Mouse (Mus musculus) layer of hippocampus, postnatal 36 days (tissue): Measurements from ENCODE around the gene Slc22a1. TPM values are rescaled to one million over a fixed set of nuclear protein-coding genes. Genes with fewer than 3 reads are reported as not detected.
"Not testable (repeated sequence)": the region's sequence is repeated elsewhere in the genome, so short reads cannot be mapped to it uniquely, and the experiment has no call there.

Experiments
- DNase-seq, 2 experiments: peaks; one replicate each; pipeline ENCODE4 v3.0.0; 2022
- total RNA-seq, 2 experiments: library from RNA; stranded (reverse); gene quantifications; 2 replicates each; pipeline ENCODE4 v1.2.3; 2021

The Slc22a1 gene
- total RNA-seq, 2 experiments from 2014 or later, result not detected

DNA sequence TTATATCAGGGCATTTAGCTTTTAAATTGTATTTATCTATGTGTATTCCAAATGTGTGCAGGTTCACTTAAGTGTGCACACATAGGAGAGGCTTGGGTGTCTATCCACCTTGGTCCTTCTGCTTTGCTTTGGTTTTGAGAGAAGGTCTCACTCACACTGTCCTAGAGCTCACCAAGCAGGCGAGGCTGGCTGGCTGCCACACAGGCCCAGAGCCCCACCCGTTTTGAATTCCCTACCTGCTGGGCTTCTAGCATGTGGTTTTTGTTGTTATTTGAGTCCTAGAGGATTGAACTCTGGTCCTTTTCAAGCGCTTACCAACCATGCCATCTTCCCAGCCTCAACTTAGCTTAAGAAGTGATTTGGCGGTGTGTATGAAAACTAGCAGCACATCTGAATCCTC is 8.8 kb upstream of the Slc22a1 start:
- DNase-seq, result no peak

DNA sequence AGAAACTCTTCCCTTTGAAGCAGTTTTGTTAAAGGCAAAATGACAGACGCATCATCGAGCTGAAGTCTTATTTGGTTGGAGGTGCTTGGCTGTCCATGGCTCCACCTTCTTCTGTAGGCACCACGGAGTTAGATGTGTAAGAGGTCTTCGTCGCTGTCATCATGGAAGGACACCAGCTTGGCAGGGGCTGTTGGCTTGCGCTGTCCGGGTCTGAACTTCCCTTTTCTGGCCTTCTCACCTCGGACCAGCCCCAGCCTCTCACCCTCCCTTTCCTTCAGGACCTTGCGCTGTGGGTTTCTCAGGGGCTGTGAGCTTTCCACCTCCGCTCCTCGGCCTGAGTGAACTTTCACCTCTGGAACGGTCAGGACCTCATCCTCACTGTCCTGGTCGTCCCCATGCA is 8.0 kb upstream of the Slc22a1 start:
- no peak for DNase-seq

DNA sequence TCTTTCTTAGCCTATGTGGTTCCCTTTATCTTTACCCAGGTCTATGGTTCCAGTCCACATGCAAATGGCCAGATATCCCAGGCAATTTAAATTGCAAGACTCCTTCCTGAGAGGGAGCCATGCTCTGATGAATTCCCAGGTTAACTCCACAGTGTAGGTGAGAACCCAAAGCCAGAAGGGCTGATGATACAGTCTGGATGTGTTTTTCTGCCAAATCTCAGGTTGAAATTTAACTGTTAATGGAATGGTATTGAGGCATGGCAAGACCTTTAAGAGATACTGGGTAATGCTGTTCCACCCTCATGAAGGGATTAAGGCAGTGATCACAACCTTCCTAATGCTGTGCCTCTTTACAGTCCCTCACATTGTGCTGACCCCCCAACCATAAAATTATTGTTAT is 2.6 kb upstream of the Slc22a1 start:
- no peak for DNase-seq

DNA sequence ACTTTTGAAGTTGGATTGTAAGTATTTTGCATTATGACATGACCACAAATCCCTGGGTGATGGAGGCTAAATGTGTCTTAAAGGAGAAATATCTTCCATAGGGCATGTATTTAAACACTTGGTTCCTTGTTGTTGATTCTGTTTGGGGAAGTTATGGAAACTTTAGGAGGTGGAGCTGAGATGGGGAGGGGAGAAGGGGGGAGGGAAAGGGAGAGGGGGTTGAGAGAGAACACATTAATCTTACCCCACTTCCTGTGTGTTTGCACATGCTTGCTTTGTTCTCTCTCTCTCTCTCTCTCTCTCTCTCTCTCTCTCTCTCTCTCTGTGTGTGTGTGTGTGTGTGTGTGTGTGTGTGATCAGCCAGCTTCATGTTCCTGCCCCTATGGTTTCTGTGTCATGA is 1.5 kb upstream of the Slc22a1 start:
- no peak for DNase-seq

DNA sequence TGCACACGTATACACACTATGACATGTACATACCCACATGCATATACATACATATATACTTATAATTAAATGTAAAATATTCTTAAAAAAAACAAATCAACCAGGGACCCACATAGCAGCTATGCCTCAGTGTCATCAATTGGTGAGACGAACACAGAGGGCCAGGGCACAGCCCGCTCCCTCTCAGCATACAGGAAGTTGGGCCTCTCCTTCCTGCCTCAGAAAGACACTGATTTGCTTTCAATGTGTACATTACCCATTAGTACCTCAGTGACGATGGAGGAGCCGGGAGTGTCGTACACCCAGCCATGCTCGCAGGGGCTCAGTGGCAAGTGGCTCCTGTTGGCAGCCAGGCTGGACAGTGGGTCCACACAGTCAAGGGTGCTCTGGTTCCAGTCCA is 649 bp downstream of the Slc22a1 start:
- DNase-seq, result not testable (repeated sequence)

DNA sequence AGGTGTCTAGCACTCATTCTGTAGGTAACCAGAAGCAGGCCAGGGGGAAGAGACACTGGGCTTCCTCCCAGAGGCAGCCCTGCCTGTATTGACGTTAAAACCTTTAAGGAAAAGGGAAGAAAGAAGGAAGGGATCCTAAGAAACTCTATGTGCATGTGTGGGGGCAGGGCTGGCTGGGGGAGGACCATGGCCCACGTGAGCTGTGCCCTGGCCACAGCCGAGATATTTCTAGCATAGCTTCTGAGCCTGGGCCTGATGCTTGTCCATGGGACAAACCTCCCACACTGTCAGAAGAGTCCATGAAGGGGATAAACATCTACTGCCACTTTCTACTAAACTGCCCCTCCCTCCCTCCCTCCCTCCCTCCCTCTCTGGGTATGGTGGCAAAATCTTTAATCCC is 1.8 kb downstream of the Slc22a1 start:
- DNase-seq, result no peak

DNA sequence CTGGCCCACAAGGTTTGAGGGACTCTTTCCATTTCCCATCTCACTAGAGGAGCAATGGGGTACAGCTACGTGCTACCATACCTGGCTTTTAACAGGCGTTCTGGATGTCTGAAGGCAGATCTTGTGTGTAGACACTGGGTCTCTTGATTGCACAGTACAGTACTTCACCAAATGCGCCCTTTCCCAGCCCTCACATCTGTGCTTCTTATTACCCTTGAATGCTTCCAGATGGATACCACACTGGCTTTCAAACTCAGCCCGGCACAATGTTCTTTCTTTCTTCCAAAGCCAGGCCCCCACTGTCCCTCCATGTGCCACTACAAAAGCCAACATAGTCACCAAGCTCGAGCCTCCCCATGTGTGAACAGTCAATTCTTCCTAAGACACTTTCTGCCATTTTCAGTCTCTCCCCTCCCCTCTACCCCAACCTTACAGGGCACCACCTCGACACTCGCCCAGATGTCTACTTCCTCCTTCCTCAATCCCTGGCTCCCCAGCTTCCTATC is 3.3 kb downstream of the Slc22a1 start:
- no peak for DNase-seq

DNA sequence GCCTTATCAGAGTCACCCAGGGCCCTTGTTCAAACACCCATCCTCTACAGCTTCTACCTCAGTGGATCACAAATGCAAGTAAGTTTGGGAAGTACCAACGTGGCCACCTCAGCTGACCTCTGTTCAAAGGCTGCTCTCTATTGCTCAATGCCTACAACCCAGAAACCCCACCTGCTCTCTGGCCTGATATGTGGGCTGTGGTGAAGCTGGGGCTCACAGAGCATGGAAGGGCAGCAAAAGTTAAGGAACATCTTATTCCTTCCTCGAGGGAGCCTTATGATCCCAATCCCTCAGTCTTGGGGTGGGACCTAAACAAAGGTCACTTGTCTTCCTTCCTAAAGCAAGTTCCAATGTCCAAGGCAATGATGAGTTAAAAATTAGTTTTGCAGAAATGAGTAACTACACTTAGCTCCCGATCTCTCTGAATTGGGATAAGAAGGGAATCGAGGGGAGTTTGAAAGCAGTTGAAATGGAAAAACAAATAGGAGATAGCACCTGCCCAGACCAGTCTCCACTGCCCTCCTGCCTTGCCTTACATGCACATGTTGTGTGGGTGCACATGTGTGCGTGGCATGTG is 4.5 kb downstream of the Slc22a1 start:
- no peak for DNase-seq

DNA sequence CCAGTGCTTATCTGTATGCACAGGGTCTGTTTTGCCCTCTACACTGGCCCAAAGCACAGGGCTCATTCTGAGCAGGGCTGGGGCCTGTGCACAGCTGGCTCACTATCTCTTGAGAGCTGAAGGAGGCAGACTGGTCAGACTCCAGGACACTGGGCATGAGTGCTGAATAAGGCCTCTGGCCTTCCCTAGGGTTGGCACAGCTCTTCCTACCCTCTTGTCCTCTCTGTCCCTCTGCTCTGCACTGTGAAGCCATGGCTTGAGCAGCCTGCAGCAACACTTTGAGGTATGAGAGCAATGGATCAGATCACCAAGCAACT is 6.3 kb downstream of the Slc22a1 start:
- no peak for DNase-seq

DNA sequence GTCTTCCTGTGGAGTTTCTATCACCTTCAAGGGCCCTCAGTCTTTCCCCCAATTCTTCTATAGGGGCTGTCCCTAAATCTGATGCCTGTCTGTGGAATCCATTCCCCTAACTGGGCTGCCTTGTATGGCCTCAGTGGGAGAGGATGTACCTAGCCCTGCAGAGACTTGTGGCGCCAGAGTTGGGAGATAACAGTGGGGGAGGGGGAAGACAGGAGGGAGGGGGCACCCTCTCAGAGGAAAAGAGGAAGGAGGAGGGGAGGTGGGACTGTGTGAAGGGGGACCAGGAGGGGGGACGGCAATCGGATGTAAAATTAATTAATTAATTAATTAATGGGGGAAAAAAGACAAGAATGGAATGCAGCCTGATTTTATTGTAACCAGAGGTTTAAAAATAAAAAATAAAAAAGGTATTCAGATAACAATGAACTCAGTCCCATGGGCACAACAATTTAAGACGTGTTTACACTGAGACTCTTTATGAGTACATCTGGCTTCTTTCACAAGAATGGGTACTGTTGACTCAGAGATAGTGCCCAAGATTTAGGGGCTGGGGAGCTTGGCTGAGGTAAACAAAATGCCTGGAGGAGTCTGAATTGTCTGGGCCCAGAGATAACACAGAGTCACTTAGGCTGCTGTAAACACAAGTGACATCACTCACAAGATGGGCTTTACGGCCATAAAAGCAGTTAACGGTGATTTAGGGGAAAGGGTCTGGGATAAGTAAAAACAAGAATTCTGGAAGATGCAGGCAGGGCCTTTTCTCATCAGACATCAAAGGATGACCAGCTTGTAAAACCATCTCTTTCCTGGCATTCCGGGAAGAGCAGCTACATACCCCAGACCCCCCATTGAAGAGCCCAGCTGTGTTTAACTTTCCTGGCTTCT is 6.9 kb downstream of the Slc22a1 start:
- no peak for DNase-seq

DNA sequence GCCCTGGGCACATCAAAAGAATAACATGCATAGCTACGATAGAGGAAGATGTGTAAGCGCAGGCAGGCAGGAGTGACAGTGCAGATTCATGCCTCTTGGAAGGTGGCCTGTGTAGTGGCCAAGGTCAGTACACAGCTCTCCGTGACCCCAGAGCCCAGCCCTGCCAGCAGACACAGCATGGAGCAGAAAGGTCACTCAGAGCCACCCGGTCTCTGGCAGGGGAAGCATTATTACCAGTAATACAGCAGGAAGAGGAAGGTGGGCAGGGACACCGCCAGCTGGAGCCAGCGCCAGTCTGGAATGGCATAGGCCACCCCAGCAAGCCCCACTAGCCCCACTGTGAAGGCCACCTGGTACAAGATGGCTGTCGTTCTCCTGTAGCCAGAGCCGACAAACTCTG is 11.5 kb downstream of the Slc22a1 start:
- DNase-seq, result no peak

DNA sequence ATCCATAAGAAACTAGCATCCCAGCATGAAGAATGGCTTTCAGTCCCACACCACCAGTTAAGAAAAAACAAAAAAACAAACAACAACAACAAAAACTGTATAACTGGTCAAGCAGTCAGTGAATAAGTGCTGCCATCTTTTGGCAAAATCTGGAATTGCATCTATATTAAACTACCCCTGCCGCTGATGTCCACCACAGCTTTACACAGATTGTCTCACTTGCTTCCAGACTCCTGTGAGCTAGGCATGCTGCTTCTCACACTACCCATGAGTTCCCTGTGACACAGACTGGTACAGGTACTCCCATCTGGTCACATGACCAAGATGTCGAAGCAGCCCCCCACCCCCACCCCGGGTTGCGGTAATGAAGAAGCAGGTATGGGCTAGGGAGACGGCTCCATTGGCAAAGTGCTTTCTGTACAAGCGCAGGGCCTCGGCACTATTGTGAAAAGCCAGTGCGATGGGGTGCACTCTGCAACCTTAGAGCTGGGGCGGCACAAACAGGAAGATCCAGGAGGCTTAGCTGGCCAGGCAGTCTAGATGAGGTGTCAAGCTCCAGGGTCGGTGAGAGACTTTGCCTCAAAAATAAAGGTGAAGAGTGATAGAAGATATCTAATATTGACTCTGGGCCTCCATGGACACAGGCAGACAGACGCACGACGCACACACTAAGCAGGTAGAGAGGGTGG is 14.9 kb downstream of the Slc22a1 start:
- DNase-seq, result peak in 1 of 2 experiments; percentile 19

DNA sequence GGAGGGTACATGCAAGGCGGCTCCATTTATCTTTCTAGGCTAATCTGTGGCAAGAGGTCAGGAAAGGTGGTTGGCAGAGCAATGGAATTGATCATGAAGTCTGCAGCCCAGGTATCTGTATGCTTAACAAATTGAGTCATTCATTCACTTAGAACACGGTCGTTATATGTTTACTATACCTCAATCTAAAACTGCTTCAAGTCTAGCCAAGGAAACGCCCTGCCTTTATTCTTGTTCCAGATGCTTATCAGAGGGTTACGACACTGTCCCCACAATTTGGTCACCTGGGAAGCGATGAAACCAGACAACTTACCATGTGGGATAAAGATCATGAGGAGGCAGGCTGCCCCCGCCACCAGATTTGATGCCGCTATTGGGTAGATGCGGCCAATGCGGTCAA is 16.4 kb downstream of the Slc22a1 start:
- no peak for DNase-seq

DNA sequence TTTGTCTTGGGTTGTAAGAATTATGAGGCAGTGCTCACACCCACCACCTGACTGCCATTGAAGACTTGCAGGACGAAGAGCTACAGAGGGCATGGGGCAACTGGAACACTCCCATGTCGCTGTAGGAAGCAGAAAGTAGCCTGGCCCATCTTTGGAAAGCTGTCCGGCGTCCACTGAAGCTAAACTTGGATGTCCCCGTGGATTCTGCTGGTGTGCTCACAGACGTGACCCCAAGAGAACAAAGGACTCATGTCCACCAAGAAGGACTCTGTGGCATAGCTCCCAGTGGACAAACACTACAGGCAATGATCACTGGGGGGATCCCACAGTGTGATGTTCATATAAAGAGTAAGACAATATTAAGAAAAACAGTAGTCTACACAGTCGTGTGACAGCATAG is 16.8 kb downstream of the Slc22a1 start:
- DNase-seq, result no peak

DNA sequence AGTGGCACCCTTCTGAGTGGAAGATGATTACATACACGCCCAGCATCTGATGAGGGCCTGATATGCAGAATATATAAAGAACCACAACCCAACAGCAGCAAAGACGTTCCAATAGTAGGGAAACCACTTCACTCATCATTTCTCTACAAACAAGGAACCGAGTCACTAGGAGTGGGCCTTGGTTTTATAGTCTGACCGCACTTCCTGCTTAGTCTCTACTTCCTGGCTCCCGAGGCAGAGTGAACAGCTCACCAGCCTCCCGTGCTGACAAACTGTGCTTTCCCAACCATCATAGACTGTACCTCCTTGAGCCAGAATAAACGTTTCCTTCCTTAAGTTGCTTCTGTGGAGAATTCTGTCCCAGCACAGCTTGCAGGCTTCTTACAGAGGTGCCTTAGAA is 19.8 kb downstream of the Slc22a1 start:
- DNase-seq, result no peak

DNA sequence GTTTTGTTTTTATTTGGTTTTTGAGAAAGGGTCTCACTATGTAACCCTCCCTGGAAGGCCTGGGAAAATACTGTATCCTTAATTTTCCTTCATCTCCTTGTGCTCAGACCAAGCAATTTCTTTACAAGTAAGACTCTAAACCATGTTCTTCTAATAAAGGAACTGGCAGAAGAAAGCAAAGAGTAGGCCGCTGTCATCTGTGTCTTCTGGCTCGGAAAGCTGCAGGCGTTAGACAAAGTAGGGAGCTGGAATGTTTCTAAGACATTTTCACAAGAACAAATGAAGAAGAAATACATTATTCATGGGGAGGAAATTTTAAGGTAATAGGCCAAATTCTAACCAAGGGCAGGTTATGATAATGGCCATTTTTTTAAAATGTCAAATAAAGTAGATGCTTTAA is 21.6 kb downstream of the Slc22a1 start:
- no peak for DNase-seq

DNA sequence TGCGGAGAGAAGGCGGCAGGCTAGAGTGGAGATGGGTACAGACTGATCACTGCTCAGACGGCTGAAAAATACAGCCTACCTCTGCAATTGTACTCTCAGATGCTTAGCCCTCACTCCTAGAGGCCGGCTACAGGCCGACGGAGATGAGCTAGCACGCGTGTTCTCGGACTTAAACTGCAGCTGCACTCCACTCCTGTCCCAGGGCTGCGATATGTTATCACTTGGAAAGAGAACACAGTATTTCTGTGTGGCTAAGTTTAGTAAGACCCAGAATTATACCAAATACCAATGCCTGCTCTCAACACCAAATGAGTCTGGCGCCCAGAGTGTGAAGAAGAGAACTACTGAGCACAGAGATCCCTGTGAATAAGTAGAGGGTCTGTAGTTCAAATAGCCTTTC is 23.0 kb downstream of the Slc22a1 start:
- no peak for DNase-seq

DNA sequence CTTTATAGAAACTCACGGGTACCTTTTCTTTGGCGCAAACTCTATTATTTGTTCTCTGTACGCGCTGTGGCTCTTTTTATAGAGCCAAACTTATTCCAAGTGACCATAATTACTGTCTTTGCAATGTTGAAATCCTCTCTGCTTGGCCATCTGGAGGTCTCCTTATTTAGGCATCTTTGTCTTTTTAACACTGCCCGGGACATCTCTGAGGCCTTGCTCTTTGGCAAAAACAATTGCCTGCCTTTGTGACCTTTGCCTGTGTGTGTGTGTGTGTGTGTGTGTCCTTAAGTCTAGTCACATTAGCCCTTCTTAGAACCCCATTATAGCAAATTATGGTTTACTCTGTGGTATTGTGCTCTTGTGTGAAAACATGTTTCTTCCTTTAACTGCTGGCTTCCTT is 30.2 kb downstream of the Slc22a1 start:
- DNase-seq, result no peak

DNA sequence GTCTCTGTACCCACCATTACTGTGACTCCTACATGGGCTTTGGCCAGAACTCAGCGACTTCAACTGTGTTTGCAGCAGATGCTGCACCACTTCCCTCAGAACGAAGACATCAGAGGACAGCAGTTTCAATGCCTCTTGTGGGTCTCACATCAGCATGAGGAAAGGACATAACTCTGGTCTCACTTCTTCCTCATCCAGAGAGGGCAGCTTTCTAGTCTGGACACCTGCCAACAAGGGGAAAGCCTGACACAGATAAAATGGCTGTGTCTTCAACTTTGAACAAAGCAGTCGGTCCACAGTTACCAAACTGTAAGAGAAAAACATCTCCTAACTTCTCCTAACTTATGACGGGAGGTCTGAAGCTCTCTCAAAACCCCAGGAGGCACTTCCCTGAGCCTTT is 34.5 kb downstream of the Slc22a1 start:
- DNase-seq, result no peak

DNA sequence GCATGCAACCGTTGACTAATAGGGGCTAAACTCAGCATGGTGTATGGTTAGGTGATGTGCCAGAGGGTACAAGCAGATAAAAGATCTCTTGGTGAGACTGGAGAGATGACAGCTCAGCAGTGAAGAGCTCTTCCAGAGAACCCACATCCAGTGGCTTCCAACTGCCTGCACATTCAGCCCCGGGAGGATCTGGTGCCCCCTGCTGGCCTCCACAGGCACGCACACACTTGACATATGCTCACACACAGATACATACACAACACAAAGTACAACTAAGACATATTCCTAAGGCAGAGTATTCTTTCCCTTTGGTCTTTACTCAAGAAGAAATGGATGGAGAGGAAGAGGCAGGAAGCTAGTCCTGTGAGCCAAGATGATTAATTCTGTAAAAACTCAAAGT is 36.0 kb downstream of the Slc22a1 start:
- no peak for DNase-seq

DNA sequence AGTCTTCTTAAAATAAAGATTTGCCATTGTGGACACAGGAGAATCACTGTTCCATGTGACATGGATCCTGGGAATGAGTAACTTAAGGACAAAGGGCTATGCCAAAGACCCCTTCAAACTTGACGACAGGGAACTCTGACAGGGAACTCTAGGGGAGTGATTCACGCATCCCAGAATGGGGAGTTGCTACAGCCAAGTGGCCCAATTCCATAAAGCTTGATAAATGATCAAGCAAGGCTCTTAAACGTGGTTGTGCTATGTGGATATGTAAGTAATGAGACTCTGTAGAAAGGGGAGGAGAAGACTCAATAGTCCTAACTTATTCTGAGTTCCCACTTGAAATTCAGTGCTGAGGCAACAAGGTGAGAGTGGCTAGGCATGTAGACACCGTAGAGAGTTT is 40.8 kb downstream of the Slc22a1 start:
- no peak for DNase-seq

DNA sequence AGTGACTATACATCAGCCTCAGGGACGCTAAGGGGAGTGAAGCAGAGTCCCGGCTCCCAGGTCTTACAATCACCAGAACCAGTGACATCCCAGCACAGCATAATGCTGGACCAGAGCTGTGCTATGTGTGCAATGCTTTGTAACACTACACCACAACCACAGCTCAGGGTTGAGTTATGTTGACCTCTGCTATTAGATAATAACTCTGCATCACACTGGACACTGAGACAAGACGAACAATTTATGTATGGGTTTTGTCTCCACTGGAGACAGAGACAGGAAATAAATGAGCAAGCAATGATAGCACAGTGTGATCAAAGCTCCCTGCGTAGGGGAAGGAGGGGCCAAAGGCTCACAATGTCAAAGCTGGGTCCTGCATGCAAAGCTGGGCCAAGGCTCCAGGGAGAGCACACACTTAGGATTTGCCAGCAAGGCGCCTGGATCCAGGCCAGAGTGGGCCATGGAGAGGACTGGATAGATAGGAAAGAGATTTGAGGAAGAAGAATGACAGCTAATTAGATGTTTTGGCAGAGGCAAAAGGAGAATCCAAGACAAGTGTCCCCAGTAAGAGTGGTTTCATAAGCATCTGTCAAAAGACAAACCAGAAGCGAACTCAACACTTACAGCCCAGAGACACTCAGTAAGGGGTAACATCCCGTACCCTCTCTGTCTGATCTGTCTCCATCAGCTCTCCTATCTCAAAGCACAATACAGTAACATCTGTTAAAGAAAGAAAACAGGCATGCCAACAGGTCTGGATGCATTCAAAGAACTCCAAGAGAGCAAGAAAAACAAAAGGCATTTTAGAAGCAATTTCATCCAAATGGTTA is 43.6 kb downstream of the Slc22a1 start:
- DNase-seq, result no peak
